Mouse (Mus musculus): ENCODE data around the gene Nova2.

DNA sequence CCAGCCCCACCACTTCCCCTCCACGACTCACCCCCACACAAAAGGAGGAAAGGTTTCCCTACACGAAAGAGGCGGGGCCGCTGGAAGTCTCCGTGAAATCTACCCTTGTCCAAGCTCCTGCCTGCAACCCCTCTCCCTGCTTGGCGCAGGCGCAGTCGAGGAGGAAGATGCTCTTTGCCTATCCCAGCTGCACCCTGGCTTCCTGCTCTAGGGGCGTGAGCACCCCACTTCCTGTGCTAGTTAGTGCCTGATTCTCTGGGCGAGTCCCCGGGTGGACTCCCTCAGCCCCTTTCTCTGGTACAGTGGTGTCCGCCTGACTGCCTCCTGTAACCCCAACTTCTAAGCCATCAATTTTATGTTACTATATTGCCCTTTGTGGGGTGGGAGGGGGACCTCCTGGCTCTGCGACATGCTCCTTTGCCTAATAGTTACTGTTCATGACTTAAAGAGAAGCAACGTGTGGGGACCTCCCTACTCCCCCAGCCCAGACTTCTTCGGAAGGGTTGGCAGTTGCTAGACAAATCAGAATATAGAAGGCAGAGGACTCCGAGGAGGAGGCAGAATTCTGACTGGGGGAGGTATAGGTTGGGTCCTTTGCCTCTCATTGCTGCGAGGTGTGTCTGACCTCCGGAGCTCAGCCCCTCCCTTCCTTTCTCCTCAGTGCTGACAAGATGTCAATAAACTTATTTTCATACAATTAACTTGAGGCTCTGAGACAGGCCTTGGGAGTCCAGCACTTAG lies 75.5 kb downstream of the Nova2 start:
- no peak for TF ChIP-seq CTCF (IDR thresholded peaks at IDR 0.05)
- TF ChIP-seq EP300 (IDR thresholded peaks at IDR 0.05) = no peak
